In the genomic region with DNA sequence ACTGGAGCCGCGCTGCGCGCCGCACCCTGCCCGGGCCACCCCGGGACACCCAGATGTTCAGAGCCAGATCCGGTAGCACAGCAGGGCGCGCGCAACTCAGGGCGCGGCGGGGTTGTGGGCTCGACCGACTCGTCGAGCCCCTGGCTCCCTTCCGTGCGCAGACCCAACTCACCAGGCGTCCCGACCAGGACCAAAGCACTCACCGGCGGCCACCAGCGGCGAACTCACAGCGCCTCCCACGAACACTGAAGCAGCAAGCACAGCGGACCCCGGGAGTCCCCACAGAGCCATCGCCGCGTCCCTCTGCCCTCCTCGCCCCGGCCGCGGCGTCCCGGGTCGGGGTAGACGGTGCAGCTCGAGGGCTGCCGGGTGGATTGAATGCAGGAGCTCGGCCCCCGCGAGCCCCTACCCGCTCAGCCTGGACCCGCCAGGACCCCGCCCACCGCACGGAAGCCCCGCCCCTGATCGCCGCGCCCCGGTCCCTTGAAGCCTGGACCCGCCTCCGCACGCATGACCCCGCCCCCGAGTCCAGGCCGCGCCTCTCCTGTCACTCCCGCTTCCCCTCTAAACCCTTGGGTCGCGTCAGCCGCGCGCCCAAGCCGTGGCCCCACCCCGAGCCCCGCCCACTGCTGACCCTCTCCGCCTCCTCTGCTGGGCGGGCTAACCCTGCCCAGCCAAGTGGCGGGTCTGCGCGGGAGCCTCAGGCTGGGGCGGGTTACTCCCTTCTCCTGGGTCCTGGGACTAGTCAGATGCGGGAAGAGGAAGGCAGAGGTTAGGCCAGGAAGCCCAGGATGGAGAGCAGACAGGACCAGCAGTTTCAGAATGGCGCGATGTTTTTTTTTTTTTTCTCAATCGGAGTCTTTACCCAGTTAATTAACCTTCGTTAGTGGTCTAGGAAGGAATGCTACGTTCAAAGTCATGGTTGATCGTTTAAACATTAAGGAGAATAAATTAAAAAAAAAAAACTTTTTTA, we compare ENCODE assay signal across 8 mouse cellular contexts. TPM values are rescaled to one million over a fixed set of nuclear protein-coding genes. Genes with fewer than 3 reads are reported as not detected.
DNase-seq lines count a peak whose midpoint lies in the region; ATAC-seq and TF ChIP-seq lines count a peak whose summit lies in the region.

TSS of gene Rell1 (minus strand) at position 455 of the 973 bp plus-strand sequence.

- peak; percentile 97 for DNase-seq in gastrocnemius, adult 8-10 months (ENCODE audit: low spot score in 2 of 2)
- peak; percentile 63 for DNase-seq in hindlimb bud, embryonic 11.5 days (ENCODE audit: extremely low spot score, low read depth, low spot score)
- peak; percentile 80 to 89 for DNase-seq in left cerebral cortex, adult 8-10 months (ENCODE audit: low spot score in 2 of 2)
- DNase-seq in right cerebral cortex, postnatal 10 days (ENCODE audit: low spot score in 2 of 2) = peak; percentile 94 to 96
- peak; percentile 100 for DNase-seq in urinary bladder, postnatal 25 days (ENCODE audit: low spot score)

- H3K9me3 ChIP-seq in megakaryocyte, embryonic 14.5 days = no peaks in the 10 kb centered on the region

- peak within 1 kb of the TSS; percentile 91 for H3K4me3 ChIP-seq in cortical plate, adult 2 months (ENCODE audit: insufficient read depth, low read length)
- H3K4me3 ChIP-seq in megakaryocyte, embryonic 14.5 days (replicated peaks) = peak within 1 kb of the TSS; percentile 92

- TF ChIP-seq CTCF in cortical plate, adult 2 months (IDR thresholded peaks at IDR 0.05; ENCODE audit: extremely low read depth, insufficient read depth, low read length) = no peak

- ATAC-seq in activated CD4-positive, CD25-positive, alpha-beta regulatory T cell, adult 4 months = peak; percentile 79

- peak within 1 kb of the TSS; percentile 75 for H3K27ac ChIP-seq in cortical plate, adult 2 months (ENCODE audit: insufficient read depth, low read length)

- H3K27me3 ChIP-seq in megakaryocyte, embryonic 14.5 days (replicated peaks) = no peaks in the 10 kb centered on the region

- TF ChIP-seq POLR2A in cortical plate, adult 2 months (IDR thresholded peaks at IDR 0.05; ENCODE audit: extremely low read depth, insufficient read depth, low read length) = 0 out of 2 replicates have a peak, but pooled peaks have one; percentile 17

- no peaks in the 10 kb centered on the region for H3K36me3 ChIP-seq in megakaryocyte, embryonic 14.5 days (replicated peaks; ENCODE audit: low read length)

- H3K4me1 ChIP-seq in cortical plate, adult 2 months (ENCODE audit: control insufficient read depth, insufficient read depth, low read length) = peaks cover 1% of the 10 kb centered on the region; the same call in 1 of the 2 replicates
- H3K4me1 ChIP-seq in megakaryocyte, embryonic 14.5 days = peaks cover 33% of the 10 kb centered on the region

RNA-seq across cellular contexts. Expression of gene Rell1, which starts in this region (rescaled TPM):
- 1 to 10 TPM; 4.0 to 7.6 TPM for polyA plus RNA-seq in activated CD4-positive, CD25-positive, alpha-beta regulatory T cell, adult 4 months (2017; shearing (Covaris generic))
- polyA plus RNA-seq in cortical plate, adult 2 months (2012; rRNA removed) = 14.5 and 14.9 TPM in 2 replicates
- total RNA-seq in gastrocnemius, adult 8-10 months (2022) = 10 to 100 TPM in 3 of 4 experiments, 1 to 10 TPM in 1; 9.9 to 11.8 (median 11.0) TPM
- 10 to 100 TPM; 12.5 to 14.4 (median 13.8) TPM for total RNA-seq in left cerebral cortex, adult 8-10 months (2022)
- 1.2 and 3.1 TPM in 2 replicates for polyA plus RNA-seq in megakaryocyte, embryonic 14.5 days (2012; ENCODE audit: insufficient read depth, low replicate concordance)

Comparison
In these comparisons a context has a peak if more than half of its experiments do, and no peak if none do; other contexts are left out.
1. Peak in every context shown above with its lines: DNase-seq, ATAC-seq, H3K4me3 ChIP-seq and H3K27ac ChIP-seq.